Mouse (Mus musculus): ENCODE measurements around the gene Ppp2r5d.

The Ppp2r5d gene

GRCm38 (mm10) chr17:46644152-46644805, 60.6 kb downstream of the Ppp2r5d start:
- DNase-seq: no peak

DNA sequence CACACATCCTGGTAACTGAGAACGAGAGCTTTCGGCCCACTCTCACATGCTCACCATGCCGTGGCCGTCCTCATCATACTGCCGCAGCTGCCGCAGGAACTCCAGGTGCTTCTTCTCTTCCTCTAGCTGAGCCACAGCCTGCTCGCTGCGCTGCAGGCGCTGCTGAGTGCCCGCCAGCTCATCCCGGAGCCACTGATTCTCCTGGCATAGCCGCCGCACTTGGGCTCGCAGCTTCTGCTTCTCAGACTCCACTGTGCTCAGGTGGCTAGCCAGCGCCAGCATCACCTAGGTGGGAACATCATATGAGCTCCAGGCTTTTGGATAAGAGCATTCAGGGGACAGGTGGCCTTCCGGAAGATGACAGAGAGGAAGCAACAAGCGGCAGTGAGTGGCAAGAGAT, 62.9 kb downstream of the Ppp2r5d start:
- no peak for DNase-seq

GRCm38 (mm10) chr17:46639929-46640328, 65.0 kb downstream of the Ppp2r5d start:
- no peak for DNase-seq

GRCm38 (mm10) chr17:46636831-46637523, 67.9 kb downstream of the Ppp2r5d start:
- peak in 1 of 2 experiments; percentile 33 for DNase-seq
